Mouse (Mus musculus): ENCODE data around the gene Acan.

The Acan gene

DNA sequence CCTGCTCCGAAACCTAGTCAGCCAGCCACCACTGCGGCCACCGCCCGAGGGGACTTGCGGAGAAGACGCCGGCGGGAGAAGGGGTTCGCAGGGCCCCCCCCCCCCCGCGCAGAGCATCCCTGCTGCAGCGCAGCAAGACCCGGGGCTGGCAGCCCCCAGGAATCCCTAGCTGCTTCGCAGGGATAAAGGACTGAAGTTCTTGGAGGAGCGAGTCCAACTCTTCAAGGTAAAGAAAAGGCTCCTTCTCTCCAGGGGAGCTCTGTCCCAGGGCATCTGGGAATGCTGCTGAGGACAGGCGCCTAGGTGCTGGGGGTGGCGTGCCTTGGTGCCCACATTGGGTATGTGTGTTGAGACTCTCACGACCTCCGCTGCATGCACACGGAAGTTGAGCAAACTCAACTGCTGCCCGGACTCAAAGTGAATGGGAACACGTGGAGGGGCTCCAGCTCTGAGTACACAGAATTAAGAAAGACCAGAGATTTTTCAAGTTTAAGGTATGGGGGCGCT, at the start of gene Acan:
TSS of gene Acan (plus strand) at position 101 of the 507 bp plus-strand sequence.
- DNase-seq (ENCODE audit: low read depth): no peak

DNA sequence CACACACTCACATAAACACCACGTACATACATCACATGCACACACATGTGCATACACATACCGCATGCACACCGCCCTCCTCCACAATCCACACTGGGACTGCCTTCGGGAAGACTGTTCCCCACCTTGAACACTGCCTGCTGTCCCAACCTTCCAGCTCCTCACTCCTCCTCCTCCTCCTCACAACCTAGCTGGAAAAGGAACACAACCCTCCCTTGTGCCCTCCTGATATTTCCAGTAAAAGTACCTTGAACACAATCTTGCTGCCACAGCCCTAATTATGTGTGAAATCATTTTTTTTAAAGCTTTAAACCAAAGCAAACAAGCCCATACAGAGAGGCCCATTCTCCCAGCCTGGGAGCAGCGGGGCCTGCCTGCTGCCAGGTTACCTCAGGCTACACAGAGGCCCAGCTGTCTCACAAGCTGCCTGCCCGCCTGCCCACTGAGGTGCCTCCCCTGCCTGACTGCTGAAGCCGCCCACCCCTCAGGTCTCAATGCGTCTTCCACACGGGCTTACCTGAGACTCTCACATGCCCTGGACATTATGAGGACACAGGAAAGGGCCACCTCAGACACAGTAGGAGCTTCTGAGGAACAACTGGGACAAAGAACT, 31.9 kb upstream of the Acan start:
- DNase-seq (ENCODE audit: low read depth): no peak

DNA sequence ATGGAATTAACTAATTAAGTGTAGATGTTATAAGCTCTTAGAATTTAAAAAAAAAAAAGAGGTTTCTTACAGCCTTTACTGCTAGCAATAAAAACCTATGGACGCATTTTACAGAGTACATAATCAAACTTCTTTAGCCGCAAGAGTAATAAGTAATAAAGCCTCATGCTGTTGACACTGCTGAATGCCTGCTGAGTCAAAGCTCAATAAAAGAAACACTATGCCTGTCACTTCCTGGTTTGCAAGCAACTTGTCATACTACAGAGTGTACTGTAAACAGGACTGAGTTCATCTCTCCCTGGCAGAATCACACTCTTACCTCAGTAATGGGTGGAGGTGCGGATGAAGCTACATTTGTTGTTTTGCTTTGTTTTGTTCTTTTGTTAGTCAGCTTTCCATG, 24.1 kb upstream of the Acan start:
- DNase-seq (ENCODE audit: low read depth): no peak

DNA sequence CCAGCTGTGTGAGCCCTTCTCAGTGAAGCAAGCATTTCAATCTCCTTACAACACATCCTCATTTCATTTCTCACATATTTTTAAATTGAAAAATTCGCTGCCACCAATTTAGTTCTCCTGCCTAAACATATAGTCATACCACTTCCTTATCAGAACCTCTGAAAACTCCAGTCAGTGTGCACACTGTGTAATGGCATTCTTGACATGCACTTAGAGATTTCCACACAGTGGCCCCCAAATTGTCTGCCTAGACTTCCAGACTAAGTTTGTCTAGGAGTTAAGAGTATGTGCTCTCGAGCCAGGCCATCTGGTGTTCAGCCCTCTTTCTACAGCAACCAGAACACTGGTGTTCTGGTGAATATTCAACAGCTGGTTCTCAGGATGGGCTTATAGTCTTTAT, 19.5 kb upstream of the Acan start:
- DNase-seq (ENCODE audit: low read depth): no peak

DNA sequence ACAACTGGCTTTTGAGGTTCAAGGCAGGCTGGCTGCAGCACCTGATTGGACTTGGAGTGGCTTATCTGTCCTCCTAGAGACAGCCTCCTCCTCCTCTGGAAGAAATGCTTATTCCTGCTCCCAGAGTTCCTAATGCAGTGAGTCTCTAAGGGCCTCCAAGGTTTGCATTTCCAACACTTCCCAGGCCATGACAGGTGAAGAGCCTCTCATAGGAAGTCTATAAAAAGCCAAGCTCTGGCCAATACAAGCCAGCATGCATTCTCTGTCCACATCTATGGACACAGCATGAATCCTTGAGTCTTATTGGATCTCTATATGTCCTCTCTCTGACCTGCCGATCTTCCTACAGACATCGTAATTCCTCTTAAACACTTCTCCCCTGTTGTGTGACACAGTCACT, 18.8 kb upstream of the Acan start:
- no peak for DNase-seq (ENCODE audit: low read depth)

DNA sequence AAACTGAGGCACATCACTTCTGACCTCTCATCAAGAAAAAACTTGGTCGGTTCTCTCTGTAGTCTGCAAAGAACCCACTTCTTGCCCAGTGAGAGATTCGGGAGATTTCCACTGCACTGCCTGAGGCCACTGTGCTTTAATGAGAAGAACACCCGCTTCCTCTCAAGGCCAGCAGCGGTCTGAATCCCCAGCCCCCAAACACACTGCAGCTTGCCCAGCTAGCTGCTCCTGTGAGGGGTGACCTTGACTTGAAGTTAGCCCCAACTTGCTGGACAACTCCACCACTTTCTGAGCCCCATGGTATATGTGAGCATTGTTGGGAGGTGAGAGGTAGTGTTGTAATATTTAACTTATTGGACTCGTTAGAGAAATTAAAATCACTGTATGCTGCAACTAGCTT, 1.2 kb upstream of the Acan start:
- DNase-seq (ENCODE audit: low read depth): no peak

DNA sequence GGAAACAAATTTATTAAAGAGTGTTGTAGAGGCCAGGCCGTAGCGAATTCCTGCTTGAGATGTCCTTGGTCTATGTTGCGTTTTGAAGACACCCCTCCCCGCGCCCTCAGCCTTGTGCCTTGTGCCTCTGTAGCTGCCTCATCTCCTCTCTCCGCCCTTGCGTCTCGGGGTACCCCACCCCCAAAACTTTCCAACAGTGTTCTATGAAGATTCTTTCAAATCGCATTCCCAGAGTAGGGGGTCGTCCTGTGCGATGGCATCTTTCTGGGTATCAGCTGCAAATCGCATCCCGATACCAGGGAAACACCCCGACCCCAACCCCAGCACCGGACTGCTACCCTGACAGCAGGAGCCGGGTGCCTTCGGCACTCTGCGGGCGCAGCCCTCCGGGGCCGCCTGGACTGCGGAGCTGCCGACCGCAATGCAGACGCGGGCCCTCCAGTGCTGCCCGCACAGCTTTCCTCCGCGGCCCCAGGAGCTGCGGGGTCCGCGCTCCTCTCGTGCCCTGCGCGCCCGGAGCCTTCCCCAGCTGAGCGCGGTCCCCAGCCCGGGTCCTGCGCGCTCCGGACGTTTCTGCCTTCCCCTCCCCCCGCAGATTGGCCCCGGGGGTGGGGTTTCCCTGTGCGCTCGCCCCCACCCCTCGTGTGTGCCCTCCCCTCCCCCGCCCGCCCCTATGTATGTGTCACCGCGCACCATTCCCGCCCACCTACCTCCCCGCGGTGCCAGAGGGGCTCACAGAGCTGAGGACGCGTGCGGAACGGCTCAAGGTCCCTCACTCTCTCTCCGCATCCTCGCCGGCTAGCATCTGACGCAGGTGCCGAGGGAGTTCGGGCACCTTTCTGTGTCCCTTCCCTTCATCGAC, 531 bp upstream of the Acan start:
- no peak for DNase-seq (ENCODE audit: low read depth)

DNA sequence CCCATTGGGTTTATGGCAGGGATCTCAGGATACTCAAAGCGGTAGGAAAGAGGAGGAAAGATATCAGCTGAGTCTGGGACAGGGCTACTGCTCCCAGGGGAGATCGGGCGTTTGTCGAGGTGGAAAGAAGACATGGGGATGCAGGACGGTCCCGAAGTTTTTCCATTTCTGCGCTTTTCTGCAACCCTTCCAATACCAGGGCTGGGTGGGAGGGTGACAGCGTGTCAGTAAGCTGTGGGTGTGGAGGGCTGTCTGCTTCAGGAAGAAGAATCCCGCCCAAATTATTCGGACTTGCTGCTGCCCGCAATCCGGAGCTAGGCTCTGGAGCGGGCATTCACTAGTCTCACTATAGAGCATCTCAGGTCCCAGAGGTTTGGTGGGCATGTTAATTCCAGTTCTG, 828 bp downstream of the Acan start:
- no peak for DNase-seq (ENCODE audit: low read depth)

DNA sequence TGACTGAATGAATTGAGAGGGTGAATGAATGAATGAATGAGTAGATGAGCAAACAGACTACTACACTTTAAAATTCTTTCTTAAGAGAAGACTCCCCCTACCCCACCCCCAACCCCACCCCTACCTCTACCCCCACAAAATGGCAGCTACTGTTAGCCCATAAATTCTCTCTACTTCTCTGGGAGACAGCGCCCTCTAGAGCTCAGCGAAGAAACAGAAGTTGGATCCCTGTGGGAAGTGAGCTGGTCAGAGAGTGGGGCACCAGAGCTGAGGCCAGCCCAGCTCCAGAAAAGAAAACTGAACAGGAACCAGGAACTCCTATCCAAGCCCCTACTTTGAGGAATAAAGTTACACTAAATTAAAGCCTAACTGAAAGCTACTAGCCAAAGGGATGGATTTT, 5.3 kb downstream of the Acan start:
- DNase-seq (ENCODE audit: low read depth): peak; percentile 20

DNA sequence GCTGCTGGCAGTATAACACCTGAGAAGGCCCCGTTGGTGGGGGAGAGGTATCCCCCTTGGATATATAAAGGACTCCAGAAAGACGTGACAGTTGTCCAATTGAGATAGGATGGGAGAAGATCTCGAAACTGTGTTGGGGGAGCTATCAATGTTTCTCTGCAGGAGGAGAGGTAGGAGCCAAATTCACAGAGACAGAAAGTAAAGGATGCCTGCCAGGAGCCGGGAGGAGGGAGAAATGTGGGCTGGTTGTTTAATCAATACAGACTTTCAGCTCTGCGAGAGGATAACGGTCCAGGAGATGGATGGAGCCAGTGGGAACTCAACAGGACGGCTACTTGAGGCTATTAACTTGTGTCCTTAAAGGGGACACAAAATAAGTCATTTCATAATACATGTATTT, 14.2 kb downstream of the Acan start:
- no peak for DNase-seq (ENCODE audit: low read depth)

DNA sequence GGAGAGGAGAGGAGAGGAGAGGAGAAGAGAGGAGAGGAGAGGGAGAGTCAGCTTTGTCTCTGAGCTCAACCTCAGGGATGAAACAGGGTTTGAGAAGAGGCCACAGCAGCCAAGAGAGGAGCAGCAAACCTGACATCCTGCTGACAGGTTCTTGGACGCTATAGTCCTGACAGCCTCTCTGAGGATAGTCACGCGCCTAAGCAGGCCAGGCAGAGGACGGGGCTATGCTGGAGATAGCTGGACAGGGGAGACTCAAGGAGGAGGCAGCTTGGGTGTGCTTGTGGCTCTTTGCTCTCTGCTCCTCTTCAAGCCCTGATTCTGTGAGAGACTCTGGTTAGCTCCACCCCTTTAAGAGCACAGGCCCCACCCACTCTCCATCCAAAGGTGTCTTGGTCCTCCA, 14.9 kb downstream of the Acan start:
- no peak for DNase-seq (ENCODE audit: low read depth)

DNA sequence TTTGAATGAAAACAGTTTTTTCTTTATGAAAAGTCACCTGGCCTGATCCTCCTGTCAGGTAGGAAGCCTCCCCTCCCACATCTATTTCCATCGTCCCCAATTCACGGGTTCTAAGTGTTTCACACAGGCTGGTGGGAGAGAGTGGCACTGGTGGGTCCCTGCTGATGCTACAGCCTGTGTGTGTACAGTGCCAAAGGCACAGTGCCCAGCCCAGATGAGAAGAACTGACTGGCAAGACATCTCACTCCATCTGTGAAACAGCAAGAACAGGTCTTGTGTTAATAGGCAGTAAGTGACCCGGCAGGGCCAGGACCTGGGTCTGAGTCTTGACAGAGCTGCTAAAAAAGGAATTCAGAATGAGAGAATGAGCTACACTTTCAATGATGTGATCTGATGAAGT, 25.9 kb downstream of the Acan start:
- DNase-seq (ENCODE audit: low read depth): no peak

DNA sequence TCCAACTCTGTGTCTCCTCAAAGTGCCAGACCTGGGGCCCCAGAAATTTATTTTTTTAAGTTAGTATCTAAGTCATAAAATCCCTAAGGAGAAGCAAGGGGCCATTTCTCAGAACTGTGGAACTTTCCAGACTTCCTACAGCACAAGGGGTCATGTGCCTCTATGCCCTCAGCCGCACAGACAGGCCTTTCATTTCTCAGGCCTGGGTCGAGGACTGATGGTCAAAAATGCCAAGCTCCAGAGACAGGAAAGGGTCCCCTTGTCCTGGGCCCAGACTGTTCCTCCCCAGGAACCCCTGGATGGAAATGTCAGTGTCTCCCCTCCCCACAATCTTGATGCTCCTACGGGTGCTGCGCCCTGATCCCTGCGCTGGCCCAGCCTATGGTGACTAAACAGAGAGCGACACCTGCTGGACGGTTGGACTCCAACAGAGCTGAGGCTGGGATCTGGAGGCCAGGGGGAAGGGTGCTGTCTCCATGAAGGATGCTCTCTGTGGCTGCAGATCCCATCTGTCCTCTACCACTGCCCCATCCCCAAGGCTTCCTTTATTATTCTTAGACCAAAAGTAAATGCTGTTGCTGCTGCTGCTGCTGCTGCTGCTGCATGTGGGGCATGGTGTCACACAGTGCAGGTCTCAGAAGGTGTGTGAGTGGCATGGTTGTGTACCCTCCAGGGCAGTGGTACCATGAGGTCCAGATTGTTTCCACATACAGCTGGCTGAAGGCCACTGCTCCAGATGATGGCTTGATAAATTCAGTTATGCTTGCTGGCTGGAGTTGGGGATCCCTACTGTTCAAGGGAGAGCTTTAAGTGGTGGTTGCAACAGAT, 27.5 kb downstream of the Acan start:
- DNase-seq (ENCODE audit: low read depth): peak; percentile 42

DNA sequence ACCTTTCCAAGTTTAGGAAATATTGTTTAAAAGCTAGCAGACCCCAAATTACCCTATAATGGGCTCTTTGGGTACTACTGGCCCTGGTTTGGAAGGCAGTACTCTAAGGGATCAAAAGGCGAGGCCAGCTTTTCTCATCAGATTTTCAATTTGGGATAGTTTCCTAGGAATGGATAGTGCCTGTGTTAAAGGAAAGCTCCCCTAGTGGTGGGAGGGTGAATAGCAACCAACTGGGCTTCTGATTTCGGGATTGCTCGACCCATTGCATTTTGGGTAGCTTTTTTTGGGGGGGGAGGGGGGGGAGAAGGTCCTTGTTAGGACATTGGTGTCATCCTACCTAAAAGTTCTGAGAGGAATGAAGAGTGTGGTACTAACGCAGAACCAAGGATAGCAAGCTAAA, 35.8 kb downstream of the Acan start:
- peak; percentile 5 for DNase-seq (ENCODE audit: low read depth)

DNA sequence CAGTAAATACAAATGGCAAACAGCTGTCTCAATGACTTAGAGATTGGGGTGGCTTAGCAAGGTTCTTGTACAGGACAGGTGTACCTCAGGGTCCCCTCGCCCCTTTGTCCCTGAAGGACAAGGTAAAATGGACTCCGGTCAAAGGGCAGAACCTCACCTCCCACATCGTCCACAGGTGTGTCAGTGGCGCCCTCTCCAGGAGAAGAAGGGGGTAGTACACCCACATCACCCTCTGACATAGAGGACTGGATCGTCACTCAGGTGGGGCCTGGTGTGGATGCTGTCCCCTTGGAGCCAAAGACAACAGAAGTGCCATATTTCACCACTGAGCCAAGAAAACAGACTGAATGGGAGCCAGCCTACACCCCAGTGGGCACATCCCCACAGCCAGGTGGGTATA, 43.2 kb downstream of the Acan start:
- DNase-seq (ENCODE audit: low read depth): no peak

DNA sequence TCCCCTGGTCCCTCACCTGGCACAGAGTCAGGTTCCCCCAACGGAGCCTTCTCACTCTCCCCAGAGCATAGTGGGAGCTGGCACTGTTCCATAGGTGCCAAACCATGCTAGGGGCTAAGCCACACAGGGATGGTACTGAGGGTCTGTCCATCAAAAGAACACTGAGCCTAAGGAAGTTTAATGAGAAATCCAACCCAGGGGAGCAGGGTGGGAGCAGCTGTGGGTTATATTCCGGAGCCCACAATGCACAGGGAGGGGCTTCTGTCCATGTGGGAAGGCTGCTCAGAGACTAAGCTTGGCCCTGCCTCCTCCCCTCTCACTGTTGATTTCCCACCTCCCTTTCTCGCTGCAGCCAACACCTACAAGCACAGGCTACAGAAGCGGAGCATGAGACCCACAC, 60.6 kb downstream of the Acan start:
- DNase-seq (ENCODE audit: low read depth): no peak

DNA sequence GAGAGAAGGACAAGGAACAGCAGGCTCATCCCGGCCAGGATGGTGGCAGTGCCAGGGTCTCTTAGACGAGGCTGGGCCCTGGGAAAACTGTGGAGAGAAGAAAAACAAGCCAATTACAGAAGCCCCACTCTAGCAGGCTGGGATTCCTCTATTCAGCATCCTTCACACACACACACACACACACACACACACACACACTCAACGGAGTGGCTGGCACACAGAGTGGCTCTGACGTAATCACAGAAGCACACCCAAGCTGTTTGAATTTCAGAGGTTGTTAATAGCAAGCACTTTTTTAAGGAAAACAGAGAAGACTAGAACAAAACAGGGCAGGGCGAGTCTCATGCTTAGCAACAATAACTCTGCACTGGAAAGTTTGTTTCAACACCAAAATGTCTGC, 70.2 kb downstream of the Acan start:
- DNase-seq (ENCODE audit: low read depth): no peak

DNA sequence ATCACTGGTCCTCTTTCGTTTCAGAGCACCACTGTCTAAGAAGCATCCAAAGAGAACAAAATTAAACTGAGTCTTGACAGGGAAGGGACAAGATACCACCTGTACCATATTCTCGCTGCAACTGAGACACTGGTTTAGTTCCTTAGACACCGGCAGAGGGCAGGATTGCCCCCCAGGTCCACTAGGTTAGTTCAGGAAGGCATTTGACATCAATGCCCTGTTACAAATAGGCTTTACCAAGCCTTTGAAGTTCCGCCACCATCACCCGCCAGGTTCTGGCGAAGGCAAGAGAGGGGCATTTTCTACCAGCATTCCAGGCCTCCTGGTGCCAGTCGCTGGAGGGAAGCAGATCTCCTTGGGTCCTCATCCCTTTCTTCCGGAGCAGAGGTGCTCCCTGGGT, 76.6 kb downstream of the Acan start:
- DNase-seq (ENCODE audit: low read depth): no peak

DNA sequence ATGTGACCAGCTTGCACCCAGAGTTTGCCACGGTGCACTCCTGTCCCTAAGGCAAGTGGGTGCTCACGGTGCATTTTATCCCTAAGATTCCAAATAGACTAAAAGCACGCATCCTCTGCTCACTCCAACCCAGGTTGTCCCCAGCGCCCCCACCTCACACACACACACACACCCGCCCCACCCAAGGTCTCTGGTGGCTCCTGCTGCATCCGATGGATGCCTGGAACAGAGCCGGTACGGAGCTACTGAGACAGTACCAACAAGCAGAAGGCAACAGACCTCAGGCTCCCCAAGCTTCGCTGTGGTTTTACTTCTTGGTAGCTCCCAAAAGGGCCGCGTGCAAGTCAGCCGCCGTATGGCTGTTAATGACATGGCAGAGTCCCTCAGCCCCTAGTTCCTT, 77.1 kb downstream of the Acan start:
- DNase-seq (ENCODE audit: low read depth): no peak

DNA sequence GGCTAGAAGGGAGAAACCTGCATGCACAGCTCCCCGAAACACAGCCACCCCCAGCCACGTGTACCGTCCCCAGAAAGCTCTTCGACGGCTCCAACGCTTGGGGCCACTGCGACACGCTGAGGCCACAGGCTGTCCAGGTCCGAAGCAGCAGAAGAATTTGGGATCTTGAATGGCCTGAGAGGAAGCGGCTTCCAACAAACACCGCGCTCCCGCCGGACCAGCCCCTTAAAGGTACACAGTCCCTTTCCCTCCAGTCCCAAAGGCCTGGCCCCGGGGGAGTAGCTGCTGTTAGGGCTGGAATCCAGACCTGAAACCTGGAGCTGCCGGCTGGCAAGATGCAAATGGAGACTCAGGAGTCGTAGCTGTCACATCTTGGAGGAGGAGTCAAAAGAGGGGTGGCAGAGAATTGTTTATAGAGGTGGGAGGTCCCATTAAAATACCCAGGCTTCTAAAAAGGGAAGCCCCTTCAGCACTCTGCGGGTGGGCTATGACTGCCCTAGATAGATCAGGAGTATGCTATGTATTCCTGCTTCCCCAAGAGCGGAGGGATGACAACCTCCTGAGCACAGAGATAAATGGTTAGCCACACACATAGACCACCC, 77.7 kb downstream of the Acan start, which contains the start of gene Hapln3:
TSS of gene Hapln3 (minus strand) at position 176 of the 602 bp plus-strand sequence.
- DNase-seq (ENCODE audit: low read depth): no peak

DNA sequence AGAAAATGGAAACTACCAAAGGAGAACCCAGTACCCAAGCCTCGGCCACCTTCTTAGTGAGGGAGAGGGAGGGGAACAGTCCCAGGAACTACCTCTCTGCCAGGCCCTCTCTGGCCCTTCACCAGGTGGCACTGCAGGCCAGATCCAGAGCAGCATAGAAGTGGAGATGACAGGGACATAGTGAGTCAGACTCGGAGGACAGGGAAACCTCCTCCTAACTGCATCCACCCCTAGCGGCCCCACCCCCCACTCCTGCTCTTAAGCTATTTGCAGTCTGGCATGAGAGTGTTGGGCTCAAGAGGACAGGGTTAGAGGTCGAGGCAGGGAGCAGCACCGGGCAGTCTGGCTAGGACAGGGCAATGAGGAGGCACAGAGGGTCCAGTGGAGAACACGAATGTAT, 80.1 kb downstream of the Acan start:
- no peak for DNase-seq (ENCODE audit: low read depth)

DNA sequence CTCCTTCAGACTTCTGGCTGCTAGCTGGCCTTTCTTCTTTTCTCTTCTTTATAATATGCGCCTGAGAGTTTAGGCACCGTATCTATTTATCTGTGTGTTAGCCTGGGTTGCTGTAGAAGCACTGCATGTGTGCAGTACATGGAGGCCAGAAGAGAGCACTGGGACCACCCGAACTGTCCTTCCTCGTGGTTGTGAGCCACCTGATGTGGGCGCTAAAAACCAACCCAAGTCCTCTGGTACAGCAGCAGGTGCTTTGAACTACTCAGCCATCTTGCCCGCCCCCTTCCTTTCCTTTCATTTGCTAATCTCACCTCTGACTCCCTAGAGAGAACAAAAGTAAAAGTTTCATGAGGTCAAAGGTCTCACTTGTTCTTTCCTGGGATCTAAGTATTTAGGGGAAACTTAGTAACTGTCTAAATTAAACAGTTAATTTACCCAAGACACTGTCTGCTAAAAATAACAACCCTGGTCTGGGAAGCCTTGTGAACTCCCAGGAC, 86.1 kb downstream of the Acan start:
- no peak for DNase-seq (ENCODE audit: low read depth)

All from 416B (cell line).